Mouse (Mus musculus): ENCODE measurements around the gene AI837181.
"Not testable (repeated sequence)": the region's sequence is repeated elsewhere in the genome, so short reads cannot be mapped to it uniquely, and the experiment has no call there.

Gene AI837181

DNA sequence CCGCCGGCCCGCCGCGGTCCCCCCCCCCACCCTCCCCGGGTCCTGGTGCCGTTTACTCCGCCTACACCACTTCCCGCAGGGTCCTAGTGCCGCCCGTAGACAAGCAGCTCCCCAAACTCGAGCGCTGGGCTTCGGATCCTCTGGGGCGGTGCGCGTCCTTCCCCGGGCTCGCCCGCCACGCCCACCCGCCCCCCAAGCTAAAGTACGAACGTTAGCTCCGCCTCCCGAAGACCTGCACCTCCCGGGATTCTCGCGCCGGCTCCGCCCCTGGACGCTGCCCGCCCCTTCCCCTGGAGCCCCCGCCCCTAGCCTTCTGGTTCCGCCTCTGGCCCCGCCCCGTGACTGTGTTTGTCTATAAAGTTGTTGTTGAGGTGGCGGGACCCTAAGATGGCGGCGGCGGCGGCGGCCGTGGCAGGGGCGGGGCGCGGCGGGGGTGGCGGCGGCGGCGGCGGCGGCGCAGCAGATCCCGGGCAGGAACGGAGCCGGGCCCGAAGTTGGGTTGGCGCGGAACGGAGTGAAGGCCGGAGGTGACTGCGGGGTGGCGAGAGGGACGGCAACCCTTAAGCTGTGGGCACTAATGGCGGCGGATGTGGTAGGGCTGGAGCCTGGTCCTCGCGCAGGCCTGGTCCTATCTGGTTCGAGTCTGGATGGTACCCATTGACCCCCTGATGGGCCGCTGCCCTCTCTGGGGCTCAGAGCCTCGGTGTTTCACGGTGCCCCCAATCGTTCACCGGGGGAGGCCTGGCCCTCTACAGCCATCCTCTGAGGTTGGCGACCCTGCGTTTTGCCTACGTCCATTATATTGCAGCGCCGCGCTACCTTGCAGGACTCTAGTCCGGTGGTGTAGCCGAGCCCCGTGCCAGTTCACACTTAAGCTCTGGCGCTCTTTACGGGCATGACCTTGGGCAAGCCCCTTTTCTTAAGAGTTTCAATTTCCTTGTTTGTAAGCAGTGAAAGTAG lies at the start of gene AI837181, which contains the start of gene Drap1:
Gene AI837181 (plus strand): TSS at position 363 of the 960 bp plus-strand sequence.
Gene Drap1 (minus strand): TSS at position 198 of the 960 bp plus-strand sequence.
- peak; percentile 95 for DNase-seq (ENCODE audit: low spot score)

DNA sequence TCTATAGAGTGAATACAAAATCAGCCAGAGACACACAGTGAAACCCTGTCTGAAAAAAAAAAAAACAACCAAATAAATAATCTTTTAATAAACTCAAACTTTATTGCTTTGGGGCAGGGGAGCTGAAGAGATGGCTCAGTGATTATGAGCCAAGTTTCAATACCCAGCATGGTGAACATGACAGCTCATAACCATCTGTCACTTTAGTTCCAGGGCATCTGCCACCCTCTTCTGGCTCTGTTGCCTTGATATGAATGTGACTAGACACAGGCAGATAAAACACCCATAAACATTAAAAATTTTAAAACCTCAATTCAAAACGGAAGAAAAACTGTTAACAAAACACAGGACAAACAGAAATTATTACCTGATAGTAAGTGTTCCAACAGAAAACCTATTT lies 47.5 kb upstream of the AI837181 start:
- DNase-seq (ENCODE audit: low spot score), result no peak

DNA sequence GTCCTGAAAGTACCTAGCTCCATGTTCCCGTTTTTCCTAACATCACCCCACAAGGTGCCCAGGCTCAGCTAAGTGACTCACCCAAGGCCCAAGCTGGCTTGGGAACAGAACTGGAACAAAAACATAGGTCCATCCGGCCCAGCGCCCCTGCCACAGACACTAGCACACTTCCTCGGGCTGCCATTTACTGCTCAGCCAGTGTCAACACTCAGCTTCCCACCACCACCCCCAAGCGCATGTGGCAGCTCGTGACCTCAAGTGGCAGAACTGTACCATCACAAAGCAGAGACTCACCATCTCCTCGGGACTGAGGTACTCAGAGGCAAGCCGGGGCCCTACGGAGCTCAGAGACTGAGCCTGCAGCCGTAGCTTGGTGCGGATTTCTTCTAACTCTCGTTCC lies 41.6 kb upstream of the AI837181 start:
- no peak for DNase-seq (ENCODE audit: low spot score)

DNA sequence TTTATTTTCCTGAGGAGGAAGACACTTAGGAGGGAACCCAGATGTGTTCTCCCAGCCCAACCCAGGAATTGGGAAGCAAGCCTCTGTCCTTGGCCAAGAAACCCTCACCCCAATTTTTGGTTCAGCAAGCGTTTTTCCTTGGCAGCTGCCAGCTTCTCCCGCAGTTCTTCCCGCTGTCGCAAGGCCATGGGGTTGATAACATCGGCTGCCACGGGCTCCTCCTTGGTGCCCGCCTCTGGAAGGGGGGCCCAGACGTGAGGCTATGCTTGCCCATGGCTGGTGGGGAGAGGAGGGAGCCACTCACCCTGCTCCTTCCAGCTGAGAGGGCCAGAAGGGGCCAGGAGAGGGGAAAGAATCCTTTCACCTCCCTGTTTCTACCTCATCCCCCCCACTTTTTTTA lies 40.2 kb upstream of the AI837181 start:
- no peak for DNase-seq (ENCODE audit: low spot score)

DNA sequence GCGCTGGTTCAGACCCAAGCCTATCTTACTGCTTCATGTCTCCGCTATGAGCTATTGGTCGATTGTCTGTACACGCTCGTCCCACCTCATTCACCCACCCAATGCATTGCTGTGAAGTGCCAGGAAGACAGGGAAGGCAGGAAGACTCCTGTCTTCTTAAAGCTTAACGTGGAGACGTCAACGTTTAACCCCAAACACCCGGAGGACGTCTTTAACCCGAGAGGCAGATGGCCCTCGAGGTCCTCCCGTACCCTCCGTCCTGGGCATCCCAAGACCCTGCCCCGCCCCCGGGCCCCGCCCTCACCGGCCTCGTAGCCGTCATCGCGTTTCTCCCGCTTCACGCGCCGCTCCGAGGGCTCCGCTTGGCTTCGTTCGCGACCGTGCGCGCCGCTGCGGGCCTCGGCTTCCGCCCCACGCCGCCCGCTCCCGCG lies 36.9 kb upstream of the AI837181 start:
- no peak for DNase-seq (ENCODE audit: low spot score)

DNA sequence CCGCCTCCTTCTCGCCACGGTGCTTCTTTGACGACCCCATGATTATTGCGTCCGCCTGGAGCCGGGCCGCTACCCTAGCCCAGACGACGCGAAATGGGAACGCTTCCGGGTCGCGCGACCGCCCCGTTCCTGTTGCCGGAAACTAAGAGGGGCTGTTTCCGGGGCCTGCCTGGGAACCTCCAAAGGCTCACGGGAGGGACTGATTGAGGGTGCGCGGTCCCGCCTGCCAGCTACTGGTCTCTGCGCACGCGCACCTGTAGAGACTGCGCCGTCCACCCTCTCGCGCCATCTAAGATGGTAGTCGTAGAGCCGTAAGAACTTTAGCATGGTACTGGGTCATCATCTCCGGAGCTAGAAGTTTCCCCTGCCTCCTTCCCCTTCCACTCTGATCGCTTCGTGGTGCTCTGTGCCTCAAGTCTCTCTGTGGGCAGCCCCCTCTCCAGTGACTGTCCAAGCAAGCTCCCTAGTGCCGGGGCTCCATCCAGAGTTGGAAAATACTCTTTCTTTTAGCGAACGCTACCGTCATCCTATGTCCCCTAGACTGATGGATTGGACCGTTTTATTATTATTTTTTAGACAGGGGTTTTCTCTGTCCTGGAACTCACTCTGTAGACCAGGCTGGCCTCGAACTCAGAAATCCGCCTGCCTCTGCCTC lies 36.2 kb upstream of the AI837181 start, which contains the start of gene Sart1:
Gene Sart1 (minus strand): TSS at position 116 of the 655 bp plus-strand sequence.
- DNase-seq (ENCODE audit: low spot score), result peak; percentile 92

DNA sequence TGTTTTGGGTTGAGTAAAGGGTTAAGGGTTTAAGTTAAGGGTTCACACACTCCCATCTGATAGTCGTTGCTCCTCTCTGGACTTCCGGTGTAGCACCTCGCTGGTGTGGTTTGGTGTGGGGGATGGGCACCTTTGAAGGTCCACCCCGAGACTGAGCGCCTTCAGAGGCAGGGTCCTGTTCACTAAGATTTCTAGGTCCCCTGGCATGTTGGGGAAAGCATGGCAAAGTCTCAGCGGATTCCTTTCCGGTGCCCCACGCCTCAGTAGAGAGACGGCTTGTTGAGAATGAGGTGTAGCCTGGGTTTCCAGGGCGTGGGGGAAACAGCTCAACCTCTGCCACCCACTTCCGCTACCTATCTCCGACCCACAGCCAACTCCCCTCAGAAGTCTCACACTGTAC lies 35.3 kb upstream of the AI837181 start:
- peak; percentile 65 for DNase-seq (ENCODE audit: low spot score)

DNA sequence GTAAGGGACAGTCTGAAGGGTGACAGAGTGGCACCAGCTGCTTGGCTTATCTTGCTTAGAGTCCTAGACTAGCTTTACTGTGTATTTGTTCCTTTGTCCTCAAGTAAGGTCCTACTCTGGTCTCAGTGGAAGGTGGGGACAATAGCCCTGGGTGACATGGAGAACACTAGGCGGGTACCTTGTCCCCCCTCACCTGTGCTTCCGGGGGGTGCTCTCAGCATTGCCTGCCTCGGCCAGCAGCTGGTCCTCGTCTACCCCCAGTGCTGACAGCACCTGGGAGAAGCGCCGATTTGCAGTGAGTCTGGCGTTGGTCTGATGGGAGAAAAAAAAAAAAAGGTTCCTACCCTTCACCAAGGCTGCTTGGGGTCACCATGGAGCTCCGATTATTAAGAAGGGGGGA lies 34.5 kb upstream of the AI837181 start:
- DNase-seq (ENCODE audit: low spot score), result no peak

DNA sequence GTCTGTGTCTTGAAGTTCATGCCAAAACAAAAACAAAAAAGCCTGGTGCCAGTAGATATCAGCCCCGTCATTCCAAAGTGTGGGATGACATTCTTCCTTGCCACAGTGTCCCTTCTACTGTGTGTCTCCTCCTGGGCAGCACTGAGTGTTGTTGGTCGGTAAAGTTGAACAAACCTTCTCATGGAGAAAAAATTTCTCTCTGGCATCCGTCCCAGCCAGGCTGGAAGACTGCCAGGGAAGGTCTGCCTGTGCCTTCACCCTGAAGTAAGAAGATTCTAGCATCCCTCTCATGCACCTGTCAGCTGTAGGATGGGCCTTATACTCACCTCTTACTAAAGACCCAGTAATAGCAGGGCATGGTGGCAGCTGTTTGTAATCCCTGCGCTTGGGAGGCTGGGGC lies 32.1 kb upstream of the AI837181 start:
- DNase-seq (ENCODE audit: low spot score), result no peak

DNA sequence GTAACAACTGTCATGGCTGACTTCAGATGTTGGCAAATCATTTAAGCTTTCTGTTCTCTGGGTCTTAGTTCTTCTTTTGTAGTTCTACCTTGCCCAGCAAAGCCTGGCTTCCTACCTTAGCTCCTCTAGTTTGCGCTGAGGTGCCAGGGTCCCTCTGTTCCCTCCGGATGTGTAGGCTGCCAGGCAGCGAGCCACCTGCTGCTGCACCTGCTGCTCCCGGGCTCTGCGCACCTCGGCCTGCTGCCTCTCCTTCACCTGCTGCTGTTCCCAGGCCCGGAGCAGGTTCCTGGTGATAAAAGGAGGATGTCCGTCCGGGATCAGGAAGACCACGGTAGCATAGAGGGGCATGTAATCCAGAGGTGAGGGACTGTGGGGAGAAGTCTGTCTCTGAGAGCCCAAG lies 30.8 kb upstream of the AI837181 start:
- no peak for DNase-seq (ENCODE audit: low spot score)

DNA sequence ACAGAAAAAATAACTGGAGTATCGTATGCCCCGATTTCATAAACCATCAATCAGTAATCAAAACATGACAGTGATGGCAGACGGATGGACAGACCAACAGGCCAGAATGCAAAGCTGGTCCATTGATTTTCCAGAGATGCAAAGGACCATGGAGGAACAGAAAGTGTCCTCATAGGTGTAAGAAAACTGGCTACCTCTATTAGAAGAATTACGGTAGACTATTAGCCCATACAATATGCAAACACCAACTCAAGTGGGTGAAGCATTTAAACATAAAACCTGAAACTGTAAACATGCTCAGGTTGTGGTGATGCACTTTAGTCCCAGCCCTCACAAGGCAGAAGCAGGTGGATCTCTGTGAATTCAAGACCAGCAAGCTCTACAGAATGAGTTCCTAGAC lies 29.6 kb upstream of the AI837181 start:
- no peak for DNase-seq (ENCODE audit: low spot score)

DNA sequence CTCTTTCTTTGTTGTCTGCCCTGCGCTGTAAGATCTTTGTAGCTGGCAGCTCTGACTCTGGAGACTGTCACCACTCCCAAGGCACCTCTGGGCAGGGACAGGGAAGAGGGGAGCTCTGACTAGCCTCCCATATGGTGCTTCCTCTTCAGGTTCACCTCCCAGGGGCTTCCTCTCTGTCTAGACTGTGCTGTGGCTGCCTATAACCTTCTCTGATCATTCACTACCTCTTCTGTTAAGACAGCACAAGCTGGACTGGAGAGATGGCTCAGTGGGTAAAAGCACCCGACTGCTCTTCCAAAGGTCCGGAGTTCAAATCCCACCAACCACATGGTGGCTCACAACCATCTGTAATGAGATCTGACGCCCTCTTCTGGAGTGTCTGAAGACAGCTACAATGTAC lies 23.9 kb upstream of the AI837181 start:
- not testable (repeated sequence) for DNase-seq (ENCODE audit: low spot score)

DNA sequence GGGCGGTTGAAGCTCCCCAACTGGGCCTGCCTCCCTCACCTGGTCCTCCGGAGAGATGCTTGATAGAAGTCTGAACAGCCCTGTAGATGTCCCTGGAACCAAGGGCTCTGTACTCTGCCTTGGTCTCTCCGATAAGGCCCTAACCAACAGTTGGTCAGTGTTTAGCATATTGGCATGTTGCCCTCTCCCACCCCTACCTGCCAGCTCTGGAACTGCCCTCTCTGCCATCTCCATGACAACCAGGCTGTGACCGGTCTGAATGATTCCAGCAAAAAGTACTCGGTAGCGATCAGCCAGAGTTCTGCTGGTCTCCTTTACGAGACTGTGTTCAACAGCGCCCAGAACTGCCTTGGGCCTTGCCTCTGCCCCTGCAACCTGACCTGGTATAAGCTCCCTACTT lies 22.7 kb upstream of the AI837181 start, which contains the start of gene Tsga10ip:
Gene Tsga10ip (minus strand): TSS at position 234 of the 400 bp plus-strand sequence.
- no peak for DNase-seq (ENCODE audit: low spot score)

DNA sequence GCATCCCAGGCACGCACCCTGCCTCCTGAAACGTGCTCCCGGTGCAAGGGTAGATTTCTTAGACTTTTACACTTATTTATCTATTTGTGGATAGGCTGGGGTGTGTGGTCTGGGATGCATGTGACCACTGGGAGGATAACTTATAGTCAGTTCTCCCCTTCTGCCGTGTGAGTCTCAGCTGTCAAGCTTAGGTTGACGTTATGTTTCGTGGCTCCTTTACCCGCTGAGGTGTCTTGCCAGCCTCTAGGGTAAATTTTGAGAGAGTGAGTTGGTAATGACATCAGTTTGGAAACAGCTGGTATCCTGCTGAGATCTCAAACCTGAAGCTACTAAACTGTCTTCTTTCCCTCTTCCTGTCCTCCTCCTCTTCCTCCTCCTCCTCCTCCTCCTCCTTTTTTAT lies 19.0 kb upstream of the AI837181 start:
- no peak for DNase-seq (ENCODE audit: low spot score)

DNA sequence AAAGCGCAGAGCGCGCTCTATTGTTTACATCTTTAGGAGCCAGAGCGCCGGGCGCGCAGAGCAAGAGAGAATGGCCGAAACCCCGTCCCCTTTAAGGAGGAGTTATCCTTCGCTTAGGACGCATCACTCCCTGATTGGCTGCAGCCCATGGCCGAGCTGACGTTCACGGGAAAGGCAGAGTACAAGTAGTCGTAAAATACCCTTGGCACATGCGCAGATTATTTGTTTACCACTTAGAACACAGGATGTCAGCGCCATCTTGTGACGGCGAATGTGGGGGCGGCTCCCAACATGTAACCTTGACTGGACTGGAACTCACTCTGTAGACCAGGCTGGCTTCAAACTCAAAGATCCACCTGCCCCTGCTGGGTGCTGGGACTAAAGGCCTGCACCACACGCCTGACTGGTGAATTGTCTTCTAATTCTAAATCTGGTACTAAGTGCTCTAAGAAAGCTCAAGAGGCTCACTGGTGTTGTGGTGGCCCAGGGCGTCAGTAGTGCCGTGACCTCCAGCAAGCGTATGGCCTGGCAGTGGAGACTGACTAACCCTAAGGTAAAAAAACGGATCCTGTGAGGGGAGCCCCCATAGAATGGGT lies 18.3 kb upstream of the AI837181 start:
- not testable (repeated sequence) for DNase-seq (ENCODE audit: low spot score)

DNA sequence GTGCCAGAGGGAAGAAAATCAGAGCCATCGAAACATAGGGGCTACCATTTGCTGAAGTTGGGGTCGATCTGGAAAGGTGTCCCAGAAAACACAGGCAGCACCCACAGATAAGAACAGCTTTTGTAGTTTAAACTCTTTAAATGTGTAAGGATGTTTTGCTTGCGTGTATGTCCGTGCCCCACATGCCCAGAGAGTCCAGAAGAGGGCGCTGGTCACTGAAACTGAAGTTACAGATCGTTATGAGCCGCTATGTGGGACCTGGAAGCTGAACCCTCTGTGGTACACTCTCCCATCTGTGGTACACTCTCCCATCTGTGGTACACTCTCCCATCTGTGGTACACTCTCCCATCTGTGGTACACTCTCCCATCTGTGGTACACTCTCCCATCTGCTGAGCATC lies 17.8 kb upstream of the AI837181 start:
- DNase-seq (ENCODE audit: low spot score), result peak; percentile 57

DNA sequence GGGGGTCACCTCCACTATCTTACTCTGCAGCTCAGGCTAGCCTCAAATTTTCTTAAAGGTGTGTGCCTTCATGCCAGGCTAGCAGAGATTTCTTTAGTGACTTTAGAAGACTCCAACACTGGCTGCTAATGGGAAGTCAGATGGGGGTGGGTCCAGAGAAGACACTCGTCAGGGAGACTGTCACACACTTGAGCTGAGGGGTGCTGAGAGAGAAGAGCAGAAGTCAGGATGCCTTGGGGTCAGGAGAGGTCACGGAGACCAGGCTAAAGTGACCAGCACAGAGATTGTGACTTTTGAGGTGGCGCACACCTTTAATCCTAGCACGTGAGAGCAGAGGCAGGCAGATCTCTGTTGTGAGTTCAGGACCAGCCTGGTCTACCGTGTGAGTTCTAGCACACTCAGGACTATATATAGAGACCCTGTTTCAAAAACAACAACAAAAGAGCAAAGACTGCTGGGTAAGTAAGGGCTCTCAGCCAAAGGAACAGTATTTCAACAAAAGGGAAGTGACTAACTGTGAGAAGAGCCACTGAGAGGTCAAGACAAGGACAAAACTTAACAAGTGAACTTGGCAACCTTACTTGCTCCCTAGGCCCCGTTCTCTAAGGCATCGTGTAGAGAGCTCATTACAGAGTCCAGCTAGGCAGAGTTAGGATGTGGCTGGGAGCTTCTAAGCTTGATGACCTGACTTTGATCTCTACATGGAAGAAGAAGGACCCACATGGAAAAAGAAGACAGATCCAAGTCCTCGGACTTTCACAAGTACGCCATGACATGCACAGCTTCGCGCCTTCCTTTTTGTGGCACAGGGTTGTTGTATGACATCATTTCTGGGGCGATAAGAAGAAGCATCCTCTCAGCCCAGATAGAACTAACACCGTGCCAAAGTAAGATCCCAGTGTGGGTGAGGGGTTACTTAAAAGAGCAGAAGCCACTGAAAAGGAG lies 16.6 kb upstream of the AI837181 start:
- DNase-seq (ENCODE audit: low spot score), result no peak

DNA sequence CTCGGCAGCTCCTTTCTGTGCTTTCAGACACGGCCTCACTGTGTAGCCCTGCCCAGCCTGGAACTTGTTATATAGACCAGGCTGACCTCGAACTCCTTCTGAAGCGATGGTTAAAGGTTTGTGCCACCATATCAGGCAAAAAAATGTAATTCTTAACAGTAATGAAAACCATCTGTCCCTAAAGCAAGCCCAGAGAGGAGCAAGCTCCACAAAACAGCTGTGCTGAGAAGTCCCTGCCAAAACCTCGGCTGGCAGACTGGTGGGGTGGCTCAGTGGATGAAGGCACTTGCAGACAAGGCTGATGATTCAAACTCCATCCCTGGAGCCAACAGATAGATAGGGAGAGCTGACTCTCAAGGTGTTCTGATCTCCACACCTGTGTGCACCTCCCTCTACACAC lies 15.9 kb upstream of the AI837181 start:
- DNase-seq (ENCODE audit: low spot score), result no peak

DNA sequence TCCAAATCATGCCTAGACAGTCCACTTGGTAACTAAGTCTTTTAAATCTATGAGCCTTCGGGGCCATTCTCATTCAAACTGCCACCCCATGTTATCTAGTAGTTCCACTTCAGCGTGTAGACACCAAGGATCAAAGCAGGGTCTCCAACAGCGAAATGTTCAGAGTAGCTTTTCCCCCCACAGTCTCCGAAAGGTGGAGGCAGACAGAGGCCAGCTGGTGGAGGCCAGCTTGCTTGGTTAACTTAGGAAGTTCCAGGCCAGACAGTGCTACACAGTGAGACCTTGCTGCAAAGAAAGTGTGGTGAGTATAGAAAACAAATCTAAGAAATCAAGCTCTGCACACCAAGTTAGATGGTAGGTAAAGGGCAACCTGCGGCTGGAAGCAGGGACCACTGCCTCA lies 14.3 kb upstream of the AI837181 start:
- no peak for DNase-seq (ENCODE audit: low spot score)

DNA sequence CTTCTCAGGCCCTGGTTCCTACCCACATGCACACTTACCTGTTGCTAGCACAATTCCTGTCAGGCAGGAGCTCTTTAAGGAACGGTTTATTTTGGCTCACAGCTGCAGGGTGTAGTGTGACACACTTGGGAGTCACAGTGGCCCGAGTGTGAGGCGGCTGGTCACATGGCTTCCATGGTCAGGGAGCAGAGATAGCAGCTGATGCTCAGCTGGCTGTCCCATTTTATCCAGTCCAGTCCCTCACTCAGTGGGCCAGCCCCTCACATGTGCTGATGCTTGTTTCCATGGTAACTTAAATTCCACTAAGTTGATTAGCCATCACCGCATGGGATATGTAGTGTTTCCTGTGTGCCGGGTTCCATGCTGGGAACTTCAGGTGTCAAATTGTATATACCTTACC lies 13.0 kb upstream of the AI837181 start:
- no peak for DNase-seq (ENCODE audit: low spot score)

DNA sequence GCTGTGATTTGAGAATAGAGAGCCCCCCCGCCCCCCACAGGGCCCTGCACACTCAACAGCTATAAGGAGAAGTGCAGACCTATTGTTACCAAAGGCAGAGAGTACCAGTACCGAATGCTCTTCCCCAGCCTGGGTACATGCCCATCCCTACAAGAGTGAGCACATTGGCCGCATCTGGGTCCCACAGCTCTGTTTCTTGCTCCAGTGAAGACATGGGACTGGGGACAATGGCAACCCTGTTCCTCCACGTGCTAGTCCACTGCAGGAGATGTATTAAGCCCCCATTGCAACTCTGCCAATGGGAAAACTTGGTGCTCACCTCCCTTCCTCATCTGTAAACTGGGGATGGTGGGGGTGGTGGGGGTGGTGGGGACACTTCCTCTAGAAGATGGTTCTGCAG lies 11.1 kb upstream of the AI837181 start:
- DNase-seq (ENCODE audit: low spot score), result no peak
